Mouse (Mus musculus) heart, postnatal 0 days (tissue): Measurements from ENCODE around the gene Adgrf5. TPM values are rescaled to one million over a fixed set of nuclear protein-coding genes. Genes with fewer than 3 reads are reported as not detected.
A peak's percentile ranks its signal among the peaks of the same experiment; 100 is the strongest.
"Not testable (repeated sequence)": the region's sequence is repeated elsewhere in the genome, so short reads cannot be mapped to it uniquely, and the experiment has no call there.

Experiments
- ATAC-seq: fragments of 200-750 bp; cut with Nextera tagmentation; 2 replicates; pipeline ENCODE4 v1.8.0; 2017; ENCODE audit warnings: low read depth, moderate number of reproducible peaks, moderate library complexity; ENCODE audit not compliant: insufficient read depth
- DNase-seq: peaks from one replicate; pipeline ENCODE4 v3.0.0-alpha.2; 2016; ENCODE audit warnings: low spot score
- H3K27ac ChIP-seq: fragments of 300-500 bp; sonication (generic); 2 replicates; pipeline ENCODE4 v1.5.1; 2014; ENCODE audit warnings: low read depth, mild to moderate bottlenecking
- H3K27me3 ChIP-seq: fragments of 300-500 bp; sonication (generic); 2 replicates; pipeline ENCODE4 v1.6.1; 2014; ENCODE audit warnings: low read length, mixed read lengths; ENCODE audit not compliant: control insufficient read depth, insufficient read depth
- H3K36me3 ChIP-seq: fragments of 300-500 bp; sonication (generic); replicated peaks from 2 replicates; pipeline ENCODE4 v1.6.1; 2014; ENCODE audit warnings: low read length, mixed read lengths; ENCODE audit not compliant: control insufficient read depth, insufficient read depth
- H3K4me1 ChIP-seq: fragments of 300-500 bp; sonication (generic); 2 replicates; pipeline ENCODE4 v1.6.1; 2014; ENCODE audit warnings: antibody characterized with exemption; ENCODE audit not compliant: control insufficient read depth, insufficient read depth
- H3K4me2 ChIP-seq: fragments of 300-500 bp; sonication (generic); 2 replicates; pipeline ENCODE4 v1.6.1; 2014; ENCODE audit warnings: low read depth, mild to moderate bottlenecking, low read length, moderate library complexity
- H3K4me3 ChIP-seq: fragments of 300-500 bp; sonication (generic); 2 replicates; pipeline ENCODE4 v1.5.1; 2014; ENCODE audit warnings: low read depth, low read length
- H3K9ac ChIP-seq: fragments of 300-500 bp; sonication (generic); replicated peaks from 2 replicates; pipeline ENCODE4 v1.6.1; 2014; ENCODE audit warnings: low read depth, low read length, mixed read lengths
- H3K9me3 ChIP-seq: fragments of 300-500 bp; sonication (generic); replicated peaks from 2 replicates; pipeline ENCODE4 v1.6.1; 2016; ENCODE audit warnings: low read length; ENCODE audit not compliant: control insufficient read depth
- CTCF ChIP-seq: IDR thresholded peaks from 2 replicates; pipeline ENCODE4 v1.5.1; 2016; ENCODE audit warnings: antibody characterized with exemption, control low read depth, low read depth
- EP300 ChIP-seq: IDR thresholded peaks from 2 replicates; pipeline ENCODE4 v1.6.1; 2016; ENCODE audit warnings: antibody characterized with exemption, low read depth
- WGBS: fragments of 180-500 bp; shearing (Covaris S2); extraction: QIAGEN DNeasy Blood & Tissue Kit; methylation state at CpG from one replicate; pipeline ENCODE4 v1.1.7; 2014; 5-methylcytosine and 5-hydroxymethylcytosine counted together
- polyA plus RNA-seq: library from polyadenylated mRNA; unstranded; fragments of >200 nt; fragmentation: Nextera tagmentation; extraction: Ambion mirVana; gene quantifications from 2 replicates; pipeline ENCODE4 v1.2.1, GENCODE M21; 2015
- total RNA-seq: library from RNA; depleted of rRNA; stranded (reverse); fragments of >200 nt; gene quantifications from 2 replicates; pipeline ENCODE4 v1.2.3, GENCODE M21; 2014; ENCODE audit warnings: low replicate concordance

The Adgrf5 gene
- total and polyA plus RNA-seq, 2 experiments from 2014 or later, result 19.1 to 89.0 TPM

GRCm38 (mm10) chr17:43329761-43330183 lies 30.5 kb upstream of the Adgrf5 start:
- DNase-seq, result no peak
- Histone ChIP-seq H3K4me2 (no peak overlapping the region), H3K9me3 (no peaks in the 10 kb centered on the region), H3K4me1 (peaks cover 5% of the 10 kb centered on the region; the same call in 1 of the 2 replicates), H3K27ac (no peak overlapping the region), H3K27me3 (no peaks in the 10 kb centered on the region), H3K9ac (no peak overlapping the region), H3K36me3 (no peaks in the 10 kb centered on the region), H3K4me3 (no peak overlapping the region)
- no peak for TF ChIP-seq CTCF
- no peak for TF ChIP-seq EP300
- WGBS, result 36% methylated on average over 7 of the region's 7 CpGs
- no peak for ATAC-seq

GRCm38 (mm10) chr17:43332686-43333085 lies 27.6 kb upstream of the Adgrf5 start:
- no peak overlapping the region for H3K4me2 ChIP-seq

GRCm38 (mm10) chr17:43334074-43334473 lies 26.2 kb upstream of the Adgrf5 start:
- H3K27me3 ChIP-seq, result no peaks in the 10 kb centered on the region
- TF ChIP-seq EP300 (peak; percentile 83), CTCF (no peak)
- no peak overlapping the region for H3K27ac ChIP-seq
- H3K9ac ChIP-seq, result no peak overlapping the region
- no peak for DNase-seq
- no peaks in the 10 kb centered on the region for H3K4me1 ChIP-seq
- H3K36me3 ChIP-seq, result no peaks in the 10 kb centered on the region
- 56% methylated on average over 9 of the region's 9 CpGs for WGBS
- no peak overlapping the region for H3K4me3 ChIP-seq
- H3K9me3 ChIP-seq, result no peaks in the 10 kb centered on the region
- no peak for ATAC-seq
- no peak overlapping the region for H3K4me2 ChIP-seq

More at GRCm38 (mm10) chr17:43332686-43333085, 27.6 kb upstream of the Adgrf5 start:
- DNase-seq (no peak), ATAC-seq (no peak)
- no peaks in the 10 kb centered on the region for H3K9me3 ChIP-seq
- H3K9ac ChIP-seq, result no peak overlapping the region
- no peaks in the 10 kb centered on the region for H3K36me3 ChIP-seq
- TF ChIP-seq EP300, result no peak
- no peak for TF ChIP-seq CTCF
- no peak overlapping the region for H3K4me3 ChIP-seq
- H3K27me3 ChIP-seq, result no peaks in the 10 kb centered on the region
- no peak overlapping the region for H3K27ac ChIP-seq
- H3K4me1 ChIP-seq, result no peaks in the 10 kb centered on the region
- 56% methylated on average over 5 of the region's 5 CpGs for WGBS

GRCm38 (mm10) chr17:43337643-43338042 lies 22.6 kb upstream of the Adgrf5 start:
- no peak overlapping the region for H3K27ac ChIP-seq
- H3K9ac ChIP-seq, result no peak overlapping the region
- no peaks in the 10 kb centered on the region for H3K4me1 ChIP-seq
- no peaks in the 10 kb centered on the region for H3K9me3 ChIP-seq
- TF ChIP-seq CTCF (no peak), EP300 (no peak)
- no peak overlapping the region for H3K4me3 ChIP-seq
- H3K4me2 ChIP-seq, result no peak overlapping the region
- H3K36me3 ChIP-seq, result no peaks in the 10 kb centered on the region
- DNase-seq (no peak), ATAC-seq (no peak)
- H3K27me3 ChIP-seq, result no peaks in the 10 kb centered on the region
- WGBS, result 68% methylated on average over 2 of the region's 2 CpGs

- Histone ChIP-seq H3K9ac (no peak overlapping the region), H3K4me1 (no peaks in the 10 kb centered on the region), H3K4me2 (no peak overlapping the region), H3K27ac (no peak overlapping the region), H3K27me3 (no peaks in the 10 kb centered on the region), H3K9me3 (no peaks in the 10 kb centered on the region), H3K36me3 (no peaks in the 10 kb centered on the region), H3K4me3 (no peak overlapping the region)
- ATAC-seq, result no peak
- WGBS, result 81% methylated on average over 3 of the region's 3 CpGs
- DNase-seq, result no peak
- no peak for TF ChIP-seq EP300
- TF ChIP-seq CTCF, result no peak
Observed at GRCm38 (mm10) chr17:43338279-43338678, 22.0 kb upstream of the Adgrf5 start.

- not testable (repeated sequence) for H3K36me3 ChIP-seq, H3K4me1 ChIP-seq, H3K4me2 ChIP-seq, H3K27ac ChIP-seq, DNase-seq, H3K9me3 ChIP-seq, ATAC-seq, H3K9ac ChIP-seq, H3K27me3 ChIP-seq, H3K4me3 ChIP-seq
- WGBS, result 84% methylated on average over 2 of the region's 2 CpGs
Observed at GRCm38 (mm10) chr17:43346499-43346898, 13.8 kb upstream of the Adgrf5 start.
